Mouse (Mus musculus): Measurements from ENCODE around the gene Zp3. TPM values are rescaled to one million over a fixed set of nuclear protein-coding genes. Genes with fewer than 3 reads are reported as not detected.
A peak's percentile ranks its signal among the peaks of the same experiment; 100 is the strongest.

Gene Zp3
- total and polyA plus RNA-seq, 2 experiments from 2014 or later = not detected

DNA sequence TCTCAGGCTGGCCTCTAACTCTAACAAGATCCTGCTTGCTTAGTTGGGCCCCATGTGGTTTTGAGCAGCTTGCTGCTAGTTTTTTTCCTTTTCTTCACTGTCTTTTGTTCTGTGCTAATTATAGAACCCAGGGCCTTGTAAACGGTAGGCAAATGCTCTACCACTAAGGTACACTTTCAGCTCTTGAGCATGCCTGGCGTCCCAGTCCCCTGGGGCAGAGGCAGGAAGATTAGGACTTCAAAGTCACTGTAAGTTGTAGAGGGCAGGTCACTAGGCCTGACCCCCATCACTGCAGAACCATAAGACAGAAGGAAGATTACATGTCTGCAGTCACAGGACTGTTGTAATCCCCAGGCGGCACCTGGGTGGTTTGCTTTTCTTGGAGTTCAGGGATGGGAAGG lies 22.9 kb downstream of the Zp3 start:
- Histone ChIP-seq H3K9me3 (replicated peaks; ENCODE audit: control insufficient read depth, low read length) (no peaks in the 10 kb centered on the region), H3K36me3 (replicated peaks; ENCODE audit: control insufficient read depth, insufficient read depth, low read length) (peaks cover 15% of the 10 kb centered on the region; the same call in 1 of the 2 replicates), H3K27ac (ENCODE audit: low read depth) (peak overlapping the region; percentile 62), H3K9ac (replicated peaks; ENCODE audit: low read depth, low read length) (peak overlapping the region; percentile 27; the same call in 1 of the 2 replicates), H3K27me3 (ENCODE audit: control insufficient read depth, insufficient read depth, low read length) (no peaks in the 10 kb centered on the region), H3K4me1 (ENCODE audit: control insufficient read depth, insufficient read depth) (no peaks in the 10 kb centered on the region), H3K4me3 (ENCODE audit: low read depth, low read length) (no peak overlapping the region), H3K4me2 (ENCODE audit: low read depth, low read length) (no peak overlapping the region)
- TF ChIP-seq EP300 (IDR thresholded peaks at IDR 0.05; ENCODE audit: low read depth) (no peak), CTCF (IDR thresholded peaks at IDR 0.05; ENCODE audit: low read depth) (no peak)
- DNase-seq (ENCODE audit: low spot score) (no peak), ATAC-seq (ENCODE audit: insufficient read depth, low read depth) (no peak)
- whole genome bisulfite sequencing = 22% methylated on average over 3 of the region's 3 CpGs

DNA sequence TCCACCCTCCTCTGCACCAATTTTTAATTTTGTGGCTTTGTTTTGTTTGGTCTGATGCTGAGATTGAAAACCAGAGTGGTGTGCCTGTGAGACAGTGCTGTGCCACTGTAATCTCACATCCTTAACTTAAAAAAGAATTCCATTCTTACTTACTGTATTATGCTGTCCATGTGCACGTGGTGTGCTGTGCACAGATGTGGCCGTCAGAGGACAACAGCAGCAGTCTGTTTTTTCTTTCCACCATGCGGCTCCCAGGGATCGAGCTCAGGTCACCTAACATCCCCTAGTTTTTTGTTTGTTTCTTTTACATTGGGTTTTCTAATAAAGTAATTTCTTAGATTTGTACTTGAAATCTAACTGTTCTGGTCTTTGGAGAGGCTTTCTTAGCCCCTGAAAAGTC lies 24.6 kb downstream of the Zp3 start:
- H3K27me3 ChIP-seq (ENCODE audit: control insufficient read depth, insufficient read depth, low read length) = no peaks in the 10 kb centered on the region
- DNase-seq (ENCODE audit: low spot score) = no peak

DNA sequence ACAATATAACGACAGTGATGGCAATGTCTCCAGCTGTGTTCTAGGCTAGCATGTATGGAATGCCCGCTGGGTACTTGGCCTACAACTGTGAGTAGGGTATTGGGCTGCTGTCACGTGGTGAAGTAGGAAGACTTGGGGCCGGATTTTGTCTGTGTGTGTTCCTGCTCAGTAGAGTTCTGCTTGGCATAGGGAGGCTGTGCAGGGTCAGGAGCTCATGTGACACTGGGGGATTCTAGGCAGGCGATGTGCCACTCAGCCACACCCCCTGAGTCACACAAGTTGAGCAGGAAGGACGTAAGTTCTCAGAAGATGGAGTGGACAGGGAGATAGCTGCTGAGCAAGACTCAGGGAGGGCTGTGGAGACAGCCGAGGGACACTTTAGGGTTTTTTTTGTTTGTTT lies 27.8 kb downstream of the Zp3 start:
- DNase-seq (ENCODE audit: low spot score) = no peak
- Histone ChIP-seq H3K9me3 (replicated peaks; ENCODE audit: control insufficient read depth, low read length) (no peaks in the 10 kb centered on the region), H3K27ac (ENCODE audit: low read depth) (no peak overlapping the region), H3K4me2 (ENCODE audit: low read depth, low read length) (no peak overlapping the region), H3K27me3 (ENCODE audit: control insufficient read depth, insufficient read depth, low read length) (no peaks in the 10 kb centered on the region), H3K4me1 (ENCODE audit: control insufficient read depth, insufficient read depth) (no peaks in the 10 kb centered on the region), H3K36me3 (replicated peaks; ENCODE audit: control insufficient read depth, insufficient read depth, low read length) (peaks cover 16% of the 10 kb centered on the region), H3K9ac (replicated peaks; ENCODE audit: low read depth, low read length) (no peak overlapping the region), H3K4me3 (ENCODE audit: low read depth, low read length) (no peak overlapping the region)
- TF ChIP-seq EP300 (IDR thresholded peaks at IDR 0.05; ENCODE audit: low read depth) = no peak
- no peak for TF ChIP-seq CTCF (IDR thresholded peaks at IDR 0.05; ENCODE audit: low read depth)
- ATAC-seq (ENCODE audit: insufficient read depth, low read depth) = no peak
- WGBS = 64% methylated on average over 7 of the region's 7 CpGs

More for the DNA sequence above, 24.6 kb downstream of the Zp3 start:
- Histone ChIP-seq H3K9me3 (replicated peaks; ENCODE audit: control insufficient read depth, low read length) (no peaks in the 10 kb centered on the region), H3K27ac (ENCODE audit: low read depth) (no peak overlapping the region), H3K4me2 (ENCODE audit: low read depth, low read length) (no peak overlapping the region), H3K36me3 (replicated peaks; ENCODE audit: control insufficient read depth, insufficient read depth, low read length) (no peaks in the 10 kb centered on the region), H3K4me1 (ENCODE audit: control insufficient read depth, insufficient read depth) (no peaks in the 10 kb centered on the region), H3K9ac (replicated peaks; ENCODE audit: low read depth, low read length) (no peak overlapping the region), H3K4me3 (ENCODE audit: low read depth, low read length) (no peak overlapping the region)
- ATAC-seq (ENCODE audit: insufficient read depth, low read depth) = no peak
- 67% methylated on average over 4 of the region's 4 CpGs for WGBS
- no peak for TF ChIP-seq EP300 (IDR thresholded peaks at IDR 0.05; ENCODE audit: low read depth)
- no peak for TF ChIP-seq CTCF (IDR thresholded peaks at IDR 0.05; ENCODE audit: low read depth)

DNA sequence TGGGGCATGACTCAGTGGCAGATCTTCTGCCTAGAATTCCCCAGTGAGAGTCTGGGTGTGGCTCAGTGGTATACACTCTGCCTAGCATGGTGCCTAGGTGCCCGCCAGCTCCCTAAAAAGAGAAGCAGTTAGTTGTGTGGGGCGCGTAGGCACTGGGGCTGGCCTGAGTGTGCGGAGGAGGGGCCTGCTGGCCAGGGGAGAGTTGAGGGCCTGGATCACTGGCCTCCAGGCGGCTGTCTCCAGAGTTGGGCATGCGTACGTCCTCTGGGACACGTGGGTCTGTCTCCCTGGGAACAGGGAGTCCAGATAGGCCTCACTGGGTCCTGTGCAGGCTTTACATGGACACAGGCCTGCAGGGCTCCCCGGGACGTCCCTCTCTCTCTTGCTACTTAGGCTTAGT lies 35.0 kb downstream of the Zp3 start:
- 43% methylated on average over 10 of the region's 10 CpGs for WGBS
- peak overlapping the region; percentile 77 for H3K27ac ChIP-seq (ENCODE audit: low read depth)
- H3K4me2 ChIP-seq (ENCODE audit: low read depth, low read length) = peak overlapping the region; percentile 19
- peaks cover 26% of the 10 kb centered on the region for H3K4me1 ChIP-seq (ENCODE audit: control insufficient read depth, insufficient read depth)
- no peak overlapping the region for H3K4me3 ChIP-seq (ENCODE audit: low read depth, low read length)
- TF ChIP-seq CTCF (IDR thresholded peaks at IDR 0.05; ENCODE audit: low read depth) = no peak
- no peak for TF ChIP-seq EP300 (IDR thresholded peaks at IDR 0.05; ENCODE audit: low read depth)
- H3K9me3 ChIP-seq (replicated peaks; ENCODE audit: control insufficient read depth, low read length) = no peaks in the 10 kb centered on the region
- no peaks in the 10 kb centered on the region for H3K27me3 ChIP-seq (ENCODE audit: control insufficient read depth, insufficient read depth, low read length)
- peaks cover 20% of the 10 kb centered on the region for H3K36me3 ChIP-seq (replicated peaks; ENCODE audit: control insufficient read depth, insufficient read depth, low read length)
- H3K9ac ChIP-seq (replicated peaks; ENCODE audit: low read depth, low read length) = no peak overlapping the region; the same call in 1 of the 2 replicates
- DNase-seq (ENCODE audit: low spot score) = peak; percentile 72
- ATAC-seq (ENCODE audit: insufficient read depth, low read depth) = peak; percentile 93

DNA sequence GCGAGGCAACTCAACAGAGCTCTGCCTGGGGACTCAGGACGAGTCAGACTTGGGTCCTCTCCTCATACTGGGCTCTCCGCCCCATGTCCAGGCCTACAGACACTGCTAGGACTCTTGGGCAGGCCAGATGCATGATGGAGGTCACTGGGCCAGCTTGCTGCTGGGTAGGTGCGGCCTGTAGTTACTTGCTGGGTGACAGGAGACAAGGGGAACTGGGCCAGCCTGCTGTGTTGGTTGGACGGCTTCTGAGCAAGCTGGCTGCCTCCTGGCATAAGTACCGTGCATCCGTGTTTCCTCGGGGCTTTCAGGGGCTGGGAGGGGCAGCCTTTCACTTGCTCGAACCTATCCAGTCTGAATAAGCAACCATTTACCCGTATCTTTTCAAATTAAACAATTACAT lies 35.7 kb downstream of the Zp3 start:
- H3K27me3 ChIP-seq (ENCODE audit: control insufficient read depth, insufficient read depth, low read length) = no peaks in the 10 kb centered on the region
- peak overlapping the region; percentile 77 for H3K27ac ChIP-seq (ENCODE audit: low read depth)
- DNase-seq (ENCODE audit: low spot score) = no peak
- ATAC-seq (ENCODE audit: insufficient read depth, low read depth) = no peak; the same call in 1 of the 2 replicates
- H3K4me2 ChIP-seq (ENCODE audit: low read depth, low read length) = peak overlapping the region; percentile 19
- H3K36me3 ChIP-seq (replicated peaks; ENCODE audit: control insufficient read depth, insufficient read depth, low read length) = peaks cover 18% of the 10 kb centered on the region
- H3K9me3 ChIP-seq (replicated peaks; ENCODE audit: control insufficient read depth, low read length) = no peaks in the 10 kb centered on the region
- H3K4me3 ChIP-seq (ENCODE audit: low read depth, low read length) = 0 out of 2 replicates have a peak overlapping the region, but pooled peaks have one; percentile 3
- 53% methylated on average over 10 of the region's 10 CpGs for WGBS
- TF ChIP-seq CTCF (IDR thresholded peaks at IDR 0.05; ENCODE audit: low read depth) = no peak
- TF ChIP-seq EP300 (IDR thresholded peaks at IDR 0.05; ENCODE audit: low read depth) = no peak
- peaks cover 29% of the 10 kb centered on the region for H3K4me1 ChIP-seq (ENCODE audit: control insufficient read depth, insufficient read depth)
- no peak overlapping the region for H3K9ac ChIP-seq (replicated peaks; ENCODE audit: low read depth, low read length)
